Mouse (Mus musculus) lung, embryonic 15.5 days (tissue): ENCODE measurements at regions not wholly inside any gene's neighbourhood (a gene's known extent, or its start where the extent isn't known, plus 50 kb on each side); places are given as distances from the start of the nearest gene placed in this dataset.

Source experiments
- ATAC-seq: fragments of 200-750 bp; cut with Nextera tagmentation; 2 replicates; pipeline ENCODE4 v1.8.0; 2017; ENCODE audit warnings: moderate number of reproducible peaks, borderline replicate concordance; ENCODE audit not compliant: low FRiP score, low TSS enrichment; ENCODE audit errors: extremely low read depth
- H3K27ac ChIP-seq: fragments of 300-500 bp; sonication (generic); 2 replicates; pipeline ENCODE4 v1.5.1; 2015; ENCODE audit warnings: moderate library complexity, mild to moderate bottlenecking, inconsistent platforms
- H3K27me3 ChIP-seq: fragments of 300-500 bp; sonication (generic); 2 replicates; pipeline ENCODE4 v1.6.1; 2015; ENCODE audit warnings: inconsistent platforms
- H3K36me3 ChIP-seq: fragments of 300-500 bp; sonication (generic); 2 replicates; pipeline ENCODE4 v1.6.1; 2015; ENCODE audit warnings: inconsistent platforms
- H3K4me1 ChIP-seq: fragments of 300-500 bp; sonication (generic); 2 replicates; pipeline ENCODE4 v1.6.1; 2015; ENCODE audit warnings: inconsistent platforms
- H3K4me2 ChIP-seq: fragments of 300-500 bp; sonication (generic); 2 replicates; pipeline ENCODE4 v1.6.1; 2015; ENCODE audit warnings: inconsistent platforms, mild to moderate bottlenecking, moderate library complexity
- H3K4me3 ChIP-seq: fragments of 300-500 bp; sonication (generic); 2 replicates; pipeline ENCODE4 v1.5.1; 2015; ENCODE audit warnings: mild to moderate bottlenecking, inconsistent platforms
- H3K9ac ChIP-seq: fragments of 300-500 bp; sonication (generic); 2 replicates; pipeline ENCODE4 v1.6.1; 2015; ENCODE audit warnings: inconsistent platforms
- H3K9me3 ChIP-seq: fragments of 300-500 bp; sonication (generic); 2 replicates; pipeline ENCODE4 v1.6.1; 2016; ENCODE audit warnings: inconsistent platforms
- WGBS: fragments of 180-500 bp; shearing (Covaris S2); methylation state at CpG from one replicate; pipeline ENCODE4 v1.1.7; 2015; 5-methylcytosine and 5-hydroxymethylcytosine counted together

DNA sequence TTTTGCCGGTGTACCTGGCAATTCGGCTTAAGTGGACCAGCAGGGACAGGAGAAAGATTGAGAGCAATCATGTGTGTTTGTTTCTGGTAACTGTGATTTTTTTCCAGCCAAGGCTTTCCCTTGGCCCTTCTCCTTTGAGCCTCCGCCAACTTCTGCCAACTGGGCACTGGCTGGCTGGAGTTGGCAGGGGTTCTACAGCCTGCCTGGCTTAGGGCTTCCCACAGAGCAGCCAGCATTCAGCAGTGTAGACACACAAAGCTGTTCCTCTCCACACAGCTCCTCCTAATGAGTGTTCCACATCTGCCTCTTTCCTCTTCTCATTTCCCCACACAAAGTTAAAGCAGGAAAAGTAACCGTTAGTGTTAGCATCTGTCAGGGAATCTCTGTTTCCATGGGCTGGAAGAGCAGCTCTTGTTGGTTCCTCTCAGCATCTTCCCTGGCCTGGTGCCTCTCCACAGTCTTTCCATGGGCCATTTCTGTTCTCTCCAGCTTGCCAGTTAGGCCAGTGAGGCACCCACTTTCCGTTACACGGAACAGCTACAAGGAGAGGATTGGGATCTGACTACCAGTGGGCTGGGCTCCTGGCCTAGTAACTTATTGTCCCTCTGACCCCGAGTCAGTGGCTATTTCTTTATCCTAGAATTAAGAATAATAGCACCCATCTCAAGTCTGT, 68.0 kb upstream of the Rbm24 start:
- Histone ChIP-seq H3K9me3 (no peaks in the 10 kb centered on the region), H3K36me3 (no peaks in the 10 kb centered on the region), H3K9ac (no peak overlapping the region), H3K4me2 (no peak overlapping the region), H3K27ac (0 out of 2 replicates have a peak overlapping the region, but pooled peaks have one; percentile 10), H3K4me1 (no peaks in the 10 kb centered on the region), H3K4me3 (no peak overlapping the region), H3K27me3 (no peaks in the 10 kb centered on the region)
- WGBS, result 65% methylated on average over 7 of the region's 7 CpGs
- ATAC-seq, result no peak

- Histone ChIP-seq H3K4me1 (no peaks in the 10 kb centered on the region), H3K9me3 (no peaks in the 10 kb centered on the region), H3K4me3 (no peak overlapping the region), H3K36me3 (no peaks in the 10 kb centered on the region), H3K4me2 (no peak overlapping the region), H3K27ac (no peak overlapping the region), H3K27me3 (no peaks in the 10 kb centered on the region), H3K9ac (no peak overlapping the region)
- WGBS, result 80% methylated on average over 3 of the region's 3 CpGs
- no peak for ATAC-seq
Measured at GRCm38 (mm10) chr13:46355306-46355705, 62.9 kb upstream of the Rbm24 start.

DNA sequence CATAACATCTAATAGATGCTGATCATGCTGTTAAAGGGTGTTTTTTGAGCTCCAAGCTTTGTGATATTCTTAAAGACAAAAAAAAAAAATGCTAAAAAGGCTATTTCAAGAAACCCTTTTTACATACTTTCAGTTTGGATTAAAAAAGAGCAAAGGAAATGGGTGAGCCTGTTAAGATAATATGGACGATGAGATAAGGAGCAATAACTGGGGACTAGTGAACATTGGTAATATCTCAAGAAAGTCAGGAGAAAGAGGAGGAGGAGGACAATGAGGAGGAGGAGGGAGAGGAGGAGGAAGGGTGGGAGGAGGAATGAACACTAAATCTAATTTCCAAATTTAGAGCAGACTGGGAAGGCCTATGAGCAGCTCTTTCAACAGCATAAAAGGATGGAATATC, 62.3 kb upstream of the Rbm24 start:
- WGBS, result 77% methylated on average over 1 of the region's 1 CpGs
- Histone ChIP-seq H3K9ac (no peak overlapping the region), H3K9me3 (no peaks in the 10 kb centered on the region), H3K4me1 (no peaks in the 10 kb centered on the region), H3K36me3 (no peaks in the 10 kb centered on the region), H3K27ac (no peak overlapping the region), H3K27me3 (no peaks in the 10 kb centered on the region), H3K4me3 (no peak overlapping the region), H3K4me2 (no peak overlapping the region)
- ATAC-seq, result no peak

DNA sequence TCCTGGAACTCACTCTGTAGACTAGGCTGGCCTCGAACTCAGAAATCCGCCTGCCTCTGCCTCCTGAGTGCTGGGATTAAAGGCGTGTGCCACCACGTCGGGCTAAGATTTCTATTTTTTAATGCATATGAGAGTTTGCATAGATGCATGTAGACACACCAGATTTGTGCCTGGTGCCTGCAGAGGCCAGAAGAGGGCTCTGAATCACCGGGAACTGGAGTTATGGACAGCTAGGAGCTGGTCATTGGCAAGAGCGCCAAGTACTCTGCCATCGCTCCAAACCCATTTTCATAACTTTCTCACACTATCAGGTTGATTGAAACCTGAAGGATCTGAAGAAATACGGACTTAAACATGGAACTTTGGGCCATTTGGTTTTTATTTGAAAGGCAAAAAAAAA, 61.2 kb upstream of the Rbm24 start:
- Histone ChIP-seq H3K4me3 (no peak overlapping the region), H3K4me2 (no peak overlapping the region), H3K36me3 (no peaks in the 10 kb centered on the region), H3K27me3 (no peaks in the 10 kb centered on the region), H3K4me1 (no peaks in the 10 kb centered on the region), H3K9me3 (no peaks in the 10 kb centered on the region), H3K9ac (no peak overlapping the region), H3K27ac (no peak overlapping the region)
- ATAC-seq, result no peak
- WGBS, result 93% methylated on average over 9 of the region's 9 CpGs

DNA sequence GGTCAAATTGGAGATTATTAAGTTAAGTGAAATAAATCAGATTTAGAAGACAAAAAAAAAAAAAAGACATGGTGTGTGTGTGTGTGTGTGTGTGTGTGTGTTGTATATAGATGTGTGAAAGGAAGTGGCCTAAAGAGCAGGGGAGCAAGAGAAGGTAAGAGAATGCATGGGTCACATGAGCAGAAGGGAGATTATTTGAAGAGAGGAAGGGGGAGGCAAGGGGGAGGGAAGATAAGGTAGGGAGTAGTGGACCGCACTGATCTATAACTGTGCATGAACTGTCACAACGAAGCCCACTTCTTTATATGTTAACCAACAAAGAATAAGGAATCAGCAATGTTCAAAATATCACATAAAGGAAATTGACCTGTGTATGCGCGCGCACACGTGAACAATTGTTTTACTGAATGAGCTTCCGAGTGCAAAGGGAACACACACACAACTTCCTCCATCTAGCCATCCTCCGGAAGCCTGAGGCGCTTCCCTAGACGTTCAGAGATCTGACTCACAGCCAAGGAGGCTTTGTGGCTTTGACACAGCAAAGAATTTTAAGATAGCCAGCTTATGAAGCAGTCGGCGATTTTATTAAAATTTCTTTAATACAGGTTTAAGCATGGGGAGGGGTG, 57.6 kb upstream of the Rbm24 start:
- Histone ChIP-seq H3K4me3 (no peak overlapping the region), H3K27me3 (no peaks in the 10 kb centered on the region), H3K36me3 (no peaks in the 10 kb centered on the region), H3K27ac (no peak overlapping the region), H3K9ac (no peak overlapping the region), H3K4me2 (no peak overlapping the region), H3K9me3 (no peaks in the 10 kb centered on the region), H3K4me1 (no peaks in the 10 kb centered on the region)
- no peak for ATAC-seq
- 53% methylated on average over 12 of the region's 12 CpGs for WGBS

GRCm38 (mm10) chr13:46363456-46364201, 54.6 kb upstream of the Rbm24 start:
- no peak overlapping the region for H3K4me3 ChIP-seq
- ATAC-seq, result no peak
- H3K27ac ChIP-seq, result no peak overlapping the region
- 67% methylated on average over 13 of the region's 13 CpGs for WGBS
- no peaks in the 10 kb centered on the region for H3K27me3 ChIP-seq
- no peaks in the 10 kb centered on the region for H3K4me1 ChIP-seq
- H3K4me2 ChIP-seq, result no peak overlapping the region
- no peaks in the 10 kb centered on the region for H3K9me3 ChIP-seq
- no peak overlapping the region for H3K9ac ChIP-seq
- H3K36me3 ChIP-seq, result no peaks in the 10 kb centered on the region

DNA sequence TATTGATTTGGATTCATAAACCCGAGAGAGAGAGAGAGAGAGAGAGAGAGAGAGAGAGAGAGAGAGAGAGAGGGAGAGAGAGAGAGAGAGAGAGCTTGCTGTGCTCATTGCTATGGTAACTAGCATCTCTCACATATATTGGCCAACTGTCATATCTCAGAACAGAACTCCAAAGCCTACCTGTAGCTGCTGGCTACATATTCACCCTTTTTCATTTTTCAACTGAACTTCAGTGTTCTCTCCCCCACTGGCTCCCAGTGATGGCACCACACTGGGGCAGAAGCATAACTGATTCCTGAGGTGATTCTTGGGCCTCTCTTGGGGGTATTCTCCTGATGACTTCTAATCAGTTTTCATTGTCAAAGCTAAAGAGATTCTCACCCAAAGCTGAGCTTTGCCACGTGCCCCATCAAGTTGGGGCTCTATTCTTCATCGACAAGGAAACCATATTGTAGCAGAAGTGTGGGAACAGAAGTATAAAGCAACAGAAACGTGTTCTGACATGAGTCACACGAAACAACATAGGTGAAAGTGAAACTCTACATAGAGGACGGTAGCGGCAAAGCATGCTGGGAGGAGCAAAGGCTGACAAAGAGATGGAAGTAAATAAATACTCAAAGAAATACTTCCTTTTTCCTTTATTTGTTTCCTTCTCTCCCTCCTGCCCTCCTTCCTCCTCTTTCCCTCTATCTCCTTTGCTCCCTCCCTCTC, 53.9 kb upstream of the Rbm24 start:
- Histone ChIP-seq H3K4me1 (no peaks in the 10 kb centered on the region), H3K27me3 (no peaks in the 10 kb centered on the region), H3K27ac (no peak overlapping the region), H3K36me3 (no peaks in the 10 kb centered on the region), H3K4me3 (no peak overlapping the region), H3K4me2 (no peak overlapping the region), H3K9ac (no peak overlapping the region), H3K9me3 (no peaks in the 10 kb centered on the region)
- no peak for ATAC-seq
- WGBS, result 76% methylated on average over 7 of the region's 7 CpGs

- no peaks in the 10 kb centered on the region for H3K9me3 ChIP-seq
- H3K4me2 ChIP-seq, result no peak overlapping the region
- H3K36me3 ChIP-seq, result no peaks in the 10 kb centered on the region
- H3K4me3 ChIP-seq, result no peak overlapping the region
- ATAC-seq, result no peak
- 80% methylated on average over 2 of the region's 2 CpGs for WGBS
- no peak overlapping the region for H3K9ac ChIP-seq
- no peaks in the 10 kb centered on the region for H3K27me3 ChIP-seq
- H3K27ac ChIP-seq, result no peak overlapping the region
- no peaks in the 10 kb centered on the region for H3K4me1 ChIP-seq
Measured at GRCm38 (mm10) chr13:46365292-46365691, 52.9 kb upstream of the Rbm24 start.
